Mouse (Mus musculus) layer of hippocampus, postnatal 25 days (tissue): ENCODE measurements around the gene Pik3r5. TPM values are rescaled to one million over a fixed set of nuclear protein-coding genes. Genes with fewer than 3 reads are reported as not detected.

Experiments used
- DNase-seq, 2 experiments: peaks; one replicate each; pipeline ENCODE4 v3.0.0; 2022; ENCODE audit warnings: mixed read lengths in 2 of 2, low spot score in 1 of 2; ENCODE audit errors: extremely low spot score in 1 of 2
- total RNA-seq, 2 experiments: library from RNA; stranded (reverse); gene quantifications; 2 replicates each; pipeline ENCODE4 v1.2.3; 2021

The Pik3r5 gene
- 1 to 10 TPM; 1.7 to 2.1 TPM for total RNA-seq

DNA sequence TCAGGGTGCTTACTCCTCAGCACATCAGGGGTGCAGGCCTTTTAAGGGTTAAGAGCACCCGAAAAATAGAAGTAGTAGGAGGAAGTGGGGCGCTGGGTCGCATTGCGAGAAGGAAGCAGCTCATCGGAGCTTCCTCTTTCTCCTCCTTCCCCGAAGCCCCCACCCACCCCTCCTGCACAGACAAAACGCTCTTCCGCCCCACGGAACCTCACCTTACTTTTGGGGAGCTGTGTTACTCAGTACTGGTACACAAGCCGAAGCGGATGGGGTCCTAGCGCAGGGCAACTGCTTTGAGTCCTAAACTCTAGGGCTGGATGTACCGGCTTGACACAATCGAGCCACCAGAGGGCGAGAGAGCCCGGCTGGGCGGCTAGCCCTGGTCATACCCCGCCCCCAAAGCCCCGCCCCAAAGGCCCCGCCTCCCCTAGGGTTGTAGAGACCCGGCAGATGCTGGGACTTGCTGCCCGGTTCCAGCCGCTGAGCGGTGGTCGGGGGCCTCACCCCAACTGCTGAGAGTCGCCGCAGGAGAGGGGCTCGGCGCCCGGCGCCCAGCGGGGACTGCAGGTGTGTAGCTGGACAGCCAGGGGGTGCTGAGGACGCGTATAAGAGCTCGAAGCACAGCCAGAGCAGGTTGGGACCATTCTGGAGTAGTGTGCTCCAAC, at the start of gene Pik3r5:
Gene Pik3r5, plus strand, starts transcription at position 423 of the 662 bp plus-strand sequence.
- peak; percentile 39 to 62 for DNase-seq

- no peak for DNase-seq
Measured at GRCm38 (mm10) chr11:68383519-68383918, 48.4 kb upstream of the Pik3r5 start.

- no peak for DNase-seq
Measured at GRCm38 (mm10) chr11:68384131-68384530, 47.8 kb upstream of the Pik3r5 start.

DNA sequence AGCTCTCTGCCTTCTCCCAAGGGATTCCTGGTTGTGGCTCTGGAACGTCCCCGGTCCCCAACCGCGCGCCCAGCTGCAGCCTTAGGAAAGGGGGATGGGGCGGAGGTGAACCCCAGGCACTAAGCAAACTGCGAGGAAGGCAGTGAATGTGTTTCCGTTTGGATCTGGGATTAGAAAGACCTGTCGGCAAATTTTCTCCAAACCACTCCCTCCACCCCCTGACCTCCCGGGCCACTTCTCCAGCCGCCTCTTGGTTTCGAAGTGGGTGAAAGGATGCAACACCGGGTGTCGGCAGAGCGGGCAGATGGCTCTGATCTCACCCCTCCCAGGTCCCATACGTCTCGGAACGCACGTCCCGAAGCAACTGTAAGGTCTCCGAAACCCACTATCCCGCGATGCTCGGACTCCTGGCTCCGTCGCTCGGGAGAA, 47.3 kb upstream of the Pik3r5 start:
- no peak for DNase-seq

DNA sequence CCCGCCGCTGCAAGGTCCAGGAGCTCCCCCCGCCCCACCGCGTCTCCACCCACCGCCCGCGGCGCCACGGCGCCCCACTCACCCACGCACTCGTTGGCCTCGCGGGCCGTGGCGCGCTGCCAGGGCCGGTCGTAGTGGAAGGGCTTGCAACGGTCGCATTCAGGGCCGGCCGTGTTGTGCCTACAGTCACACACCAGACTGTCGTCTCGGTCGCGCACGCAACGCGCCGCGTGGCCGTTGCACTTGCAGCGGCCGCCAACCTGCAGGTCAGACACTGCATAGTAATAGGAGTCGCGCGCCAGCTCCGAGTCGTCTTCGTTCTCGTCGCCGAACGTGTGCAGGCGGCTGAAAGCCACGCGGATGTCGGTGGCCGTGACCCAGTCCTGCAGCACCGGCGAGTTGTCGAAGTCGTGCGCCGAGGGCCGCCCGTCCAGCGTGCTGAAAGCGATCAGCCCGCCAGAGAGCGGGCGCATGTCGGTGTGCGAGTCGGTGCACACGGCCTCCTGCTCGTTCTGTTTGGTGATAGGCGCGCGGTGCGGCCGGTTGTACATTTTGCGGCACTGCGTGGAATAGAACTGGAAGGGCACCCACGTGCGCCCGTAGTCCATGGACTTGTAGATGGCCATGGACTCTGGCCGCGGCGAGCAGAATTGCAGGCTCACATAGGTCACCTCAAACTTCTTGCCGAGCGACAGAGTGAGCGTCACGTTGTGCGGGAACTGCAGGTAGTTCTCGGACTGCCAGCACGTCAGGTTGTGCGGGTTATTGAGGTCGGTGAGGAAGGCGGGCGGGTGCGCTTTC, 46.7 kb upstream of the Pik3r5 start:
- DNase-seq, result peak in 1 of 2 experiments; percentile 13

- DNase-seq, result no peak
Measured at GRCm38 (mm10) chr11:68385921-68386588, 45.9 kb upstream of the Pik3r5 start.

- DNase-seq, result no peak
Measured at GRCm38 (mm10) chr11:68386589-68387440, 45.1 kb upstream of the Pik3r5 start.

- no peak for DNase-seq
Measured at GRCm38 (mm10) chr11:68387441-68387760, 44.5 kb upstream of the Pik3r5 start.

DNA sequence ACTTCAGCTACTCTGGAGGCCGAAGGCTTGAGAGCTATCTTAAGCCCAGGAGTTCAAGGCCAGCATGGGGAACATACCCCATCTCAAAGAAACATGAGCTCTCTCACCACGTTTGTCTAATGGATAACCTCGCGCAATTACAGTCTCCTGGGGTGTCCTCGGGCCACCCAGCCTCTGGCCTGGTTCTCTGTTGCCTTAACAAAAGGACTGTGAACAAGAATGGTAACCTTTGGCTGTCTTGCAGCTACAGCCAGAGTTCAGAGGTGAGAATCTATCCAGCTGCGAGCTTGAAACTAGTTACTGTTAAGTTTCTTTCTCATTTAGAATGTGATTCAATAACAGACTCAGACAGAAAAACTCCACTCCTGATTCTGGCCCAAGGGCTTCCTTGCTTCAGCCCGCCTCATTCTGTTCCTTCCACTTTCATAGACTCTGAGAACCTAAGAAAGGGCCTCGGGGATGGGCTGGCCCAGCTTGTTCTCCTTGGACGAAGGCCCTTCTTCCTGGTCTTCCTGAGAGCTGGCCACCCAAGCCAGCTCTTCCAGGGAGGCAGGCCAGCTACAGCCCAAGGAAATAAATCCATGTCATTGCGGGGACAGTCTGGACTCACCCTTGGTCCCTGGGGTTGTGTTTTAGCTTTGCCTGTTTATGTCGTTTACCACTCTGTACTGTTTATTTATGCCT, 43.8 kb upstream of the Pik3r5 start:
- DNase-seq, result no peak

DNA sequence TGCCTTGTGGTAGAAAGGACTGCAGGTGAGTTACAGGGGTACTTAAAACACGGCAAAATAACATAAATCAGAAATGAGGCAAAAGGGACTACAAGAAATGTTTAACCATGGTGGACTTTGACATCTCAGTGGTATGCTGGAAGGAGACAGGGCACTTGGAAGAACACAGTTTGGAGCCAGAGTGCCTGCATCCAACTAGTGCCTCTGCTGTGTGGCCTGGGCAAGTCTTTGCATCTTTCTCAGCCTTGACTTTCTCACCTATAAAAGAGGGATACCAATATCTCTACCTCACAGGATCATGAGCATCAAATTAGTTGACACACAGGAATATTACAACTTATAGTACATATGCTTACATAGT, 43.3 kb upstream of the Pik3r5 start:
- no peak for DNase-seq

DNA sequence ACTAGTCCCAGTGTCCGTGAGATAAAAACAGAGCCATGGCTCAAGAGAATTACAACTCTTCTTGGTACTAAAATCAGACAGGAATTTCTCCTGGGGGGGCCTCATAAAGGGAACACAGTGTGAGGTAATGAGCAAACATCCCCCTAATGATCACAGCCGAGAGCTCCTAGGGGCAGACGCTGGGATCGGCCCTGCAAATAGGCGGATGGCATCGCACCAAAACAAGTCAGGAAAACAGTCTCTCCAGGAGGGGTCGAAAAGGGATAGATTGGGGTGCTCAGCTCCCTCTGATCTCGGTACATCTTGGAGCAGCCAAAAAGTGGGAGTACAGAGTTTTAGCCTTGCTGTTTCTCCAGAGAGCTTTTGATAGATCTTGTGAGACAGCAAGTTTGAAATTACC, 42.3 kb upstream of the Pik3r5 start:
- no peak for DNase-seq

DNA sequence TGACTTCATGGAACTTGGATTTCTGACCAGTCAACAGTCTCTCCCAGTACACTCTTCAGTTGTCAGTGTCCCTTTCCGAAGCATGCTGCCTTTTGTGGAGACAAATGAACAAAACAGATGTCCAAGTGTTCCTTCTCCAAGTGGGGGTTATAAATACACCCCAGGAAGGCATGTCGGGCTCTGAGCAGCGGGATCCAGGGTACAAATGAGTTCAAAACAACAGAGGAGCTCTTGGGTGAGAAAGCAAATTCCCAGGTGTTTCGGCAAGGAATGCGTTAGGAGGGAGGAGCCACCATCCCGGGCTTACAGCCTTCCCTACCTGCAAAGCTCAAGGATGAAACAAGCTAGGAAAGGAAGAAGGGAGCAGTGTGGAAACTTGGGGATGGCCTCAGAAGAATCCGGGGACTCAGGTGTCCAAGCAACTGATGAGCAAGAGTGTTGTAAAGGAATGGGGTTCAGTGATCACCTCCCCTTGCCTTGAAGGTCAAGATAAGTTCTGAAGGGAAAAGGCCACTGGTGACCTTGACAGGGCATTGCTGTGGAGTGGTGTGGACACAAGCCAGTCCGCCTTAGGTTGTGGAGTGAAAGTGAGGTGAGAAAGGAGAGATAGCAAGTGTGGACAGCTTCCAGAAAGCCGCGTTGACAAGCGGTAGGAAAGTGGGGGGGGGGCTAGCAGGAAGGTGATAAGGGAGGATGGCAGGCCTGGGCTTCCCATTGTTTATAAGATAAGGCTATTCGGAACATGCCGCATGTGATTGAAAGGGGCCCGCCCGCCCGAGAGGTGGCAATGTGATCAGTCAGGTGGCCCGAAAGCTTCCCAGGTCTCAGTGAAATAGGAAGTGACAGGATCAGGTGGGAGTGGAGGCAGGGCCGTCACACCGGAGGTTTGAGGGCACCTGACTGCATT, 41.3 kb upstream of the Pik3r5 start:
- DNase-seq, result no peak

GRCm38 (mm10) chr11:68393897-68394490, 37.9 kb upstream of the Pik3r5 start:
- no peak for DNase-seq

DNA sequence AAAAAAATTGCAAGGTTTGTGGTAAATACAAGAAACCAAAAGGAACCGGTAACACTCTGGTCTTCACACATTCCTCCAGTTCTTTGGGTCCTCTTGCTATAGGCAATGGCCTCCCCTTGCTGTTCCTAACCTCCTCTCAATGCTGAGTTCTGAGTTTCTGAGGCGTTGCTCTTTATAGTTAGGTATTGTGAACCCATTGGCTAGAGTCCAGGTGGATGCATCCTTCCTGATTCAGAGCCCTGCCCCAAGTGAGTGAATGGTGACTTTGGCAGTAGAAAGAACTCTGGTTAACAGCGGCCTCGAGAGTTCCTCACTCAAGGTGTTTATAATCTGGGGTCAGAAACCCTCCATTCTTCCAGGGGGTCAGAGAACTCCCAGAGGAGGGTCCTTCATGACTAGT, 37.2 kb upstream of the Pik3r5 start:
- DNase-seq, result no peak

- no peak for DNase-seq
Measured at GRCm38 (mm10) chr11:68395546-68395945, 36.4 kb upstream of the Pik3r5 start.

GRCm38 (mm10) chr11:68398891-68399547, 32.9 kb upstream of the Pik3r5 start:
- DNase-seq, result no peak

DNA sequence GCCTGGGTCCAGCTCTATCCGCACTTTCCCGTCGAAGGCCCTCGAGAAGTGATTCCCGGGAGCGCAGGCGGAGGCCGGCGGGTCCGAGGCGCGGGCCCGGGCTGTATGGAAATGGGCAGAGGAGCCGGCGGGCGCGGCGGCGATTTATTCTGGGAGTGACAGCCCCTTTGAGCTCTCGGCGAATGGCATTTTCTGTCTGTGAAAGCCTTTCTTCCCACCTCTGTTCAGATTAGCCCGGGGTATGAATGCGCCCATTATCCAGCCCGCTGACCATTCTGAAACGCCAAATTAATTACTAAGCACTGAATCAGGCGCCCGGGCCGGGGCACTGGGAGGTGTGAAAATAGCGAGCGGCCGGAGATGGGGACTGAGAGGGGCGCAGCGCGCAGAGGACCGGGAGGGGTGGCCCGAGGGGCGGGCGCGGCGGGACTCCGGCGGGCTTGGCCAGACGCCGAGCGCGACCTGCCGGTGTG, 32.3 kb upstream of the Pik3r5 start:
- DNase-seq, result peak; percentile 13 to 19
